Mouse (Mus musculus) lung, adult 2 months (tissue): Measurements from ENCODE around the gene Ofd1. TPM values are rescaled to one million over a fixed set of nuclear protein-coding genes. Genes with fewer than 3 reads are reported as not detected.

ENCODE experiments used
- DNase-seq: peaks from one replicate; pipeline ENCODE4 v3.0.0; 2022
- H3K4me1 ChIP-seq: fragments of 200-500 bp; 2 replicates; pipeline ENCODE4 v1.6.1; 2011; ENCODE audit warnings: low read length; ENCODE audit not compliant: control insufficient read depth, insufficient read depth
- H3K4me3 ChIP-seq: fragments of 200-500 bp; replicated peaks from 2 replicates; pipeline ENCODE3; 2011; ENCODE audit warnings: low read depth, mild to moderate bottlenecking, control low read depth, low read length; ENCODE audit errors: extremely low read depth
- CTCF ChIP-seq: fragments of 200-500 bp; IDR thresholded peaks from 2 replicates; pipeline ENCODE4 v1.5.1; 2011; ENCODE audit warnings: mild to moderate bottlenecking, low read length, control low read depth; ENCODE audit not compliant: insufficient read depth
- POLR2A ChIP-seq: fragments of 200-500 bp; IDR thresholded peaks from 2 replicates; pipeline ENCODE4 v1.6.1; 2011; ENCODE audit warnings: low read depth, mild to moderate bottlenecking, control low read depth, low read length, borderline replicate concordance; ENCODE audit errors: extremely low read depth
- WGBS: fragments of 180-500 bp; shearing (Covaris S2); methylation state at CpG from one replicate; pipeline ENCODE4 v1.1.7; 2018; 5-methylcytosine and 5-hydroxymethylcytosine counted together
- polyA plus RNA-seq: library from polyadenylated mRNA; depleted of rRNA; stranded (reverse); fragments of >200 nt; gene quantifications from 2 replicates; pipeline ENCODE4 v1.2.3, GENCODE M21; 2012

Ofd1 gene
- polyA plus RNA-seq, 1 experiment = 1.8 TPM

- 70% methylated on average over 9 of the region's 9 CpGs for WGBS
- Histone ChIP-seq H3K4me1 (no peaks in the 10 kb centered on the region), H3K4me3 (no peak overlapping the region)
- no peak for TF ChIP-seq POLR2A
- no peak for TF ChIP-seq CTCF
- no peak for DNase-seq
These were observed 63.7 kb downstream of the Ofd1 start for GRCm38 (mm10) chrX:166376681-166377328.

DNA sequence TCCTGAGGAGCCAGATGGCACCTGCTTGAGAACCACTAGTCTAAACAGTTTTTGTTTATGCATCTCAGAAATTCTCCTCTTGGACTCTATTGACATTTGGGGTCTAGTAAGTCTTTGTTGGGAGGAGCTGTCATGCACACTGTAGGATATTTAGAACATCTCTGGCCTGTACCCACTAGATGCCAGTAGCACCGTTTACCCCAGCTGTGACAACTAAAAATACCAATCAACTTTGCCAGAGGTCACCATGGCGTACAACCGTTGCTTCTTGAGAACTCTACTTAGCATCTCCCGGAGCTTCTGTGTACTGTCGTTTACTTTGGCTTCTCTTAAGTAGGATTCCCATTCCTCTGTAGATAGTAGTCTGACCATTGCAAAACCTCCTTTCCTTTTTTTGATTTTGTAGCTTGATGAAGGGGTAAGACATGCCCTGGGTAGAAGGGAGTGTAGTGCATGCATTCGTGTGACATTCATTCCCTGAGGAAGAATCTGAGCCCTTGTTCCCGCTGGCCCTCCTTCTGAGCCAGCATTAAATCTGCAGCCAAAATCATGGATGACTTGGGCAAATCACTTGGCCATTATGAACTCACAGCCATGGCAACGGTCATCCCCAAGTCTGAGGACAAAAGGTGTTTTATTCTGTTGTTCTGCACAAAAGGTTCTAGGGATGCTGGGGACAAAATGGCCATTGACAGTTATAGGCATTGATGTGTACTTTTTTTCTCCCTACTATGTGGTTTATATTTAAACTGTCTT, 74.9 kb downstream of the Ofd1 start:
- no peak for TF ChIP-seq CTCF
- TF ChIP-seq POLR2A = no peak
- Histone ChIP-seq H3K4me3 (no peak overlapping the region), H3K4me1 (no peaks in the 10 kb centered on the region)
- 77% methylated on average over 8 of the region's 8 CpGs for WGBS
- no peak for DNase-seq

- H3K4me1 ChIP-seq = no peaks in the 10 kb centered on the region
- TF ChIP-seq POLR2A = no peak
- TF ChIP-seq CTCF = no peak
- no peak overlapping the region for H3K4me3 ChIP-seq
- 72% methylated on average over 4 of the region's 4 CpGs for WGBS
- DNase-seq = no peak
These were observed 80.0 kb downstream of the Ofd1 start for GRCm38 (mm10) chrX:166360455-166360854.

DNA sequence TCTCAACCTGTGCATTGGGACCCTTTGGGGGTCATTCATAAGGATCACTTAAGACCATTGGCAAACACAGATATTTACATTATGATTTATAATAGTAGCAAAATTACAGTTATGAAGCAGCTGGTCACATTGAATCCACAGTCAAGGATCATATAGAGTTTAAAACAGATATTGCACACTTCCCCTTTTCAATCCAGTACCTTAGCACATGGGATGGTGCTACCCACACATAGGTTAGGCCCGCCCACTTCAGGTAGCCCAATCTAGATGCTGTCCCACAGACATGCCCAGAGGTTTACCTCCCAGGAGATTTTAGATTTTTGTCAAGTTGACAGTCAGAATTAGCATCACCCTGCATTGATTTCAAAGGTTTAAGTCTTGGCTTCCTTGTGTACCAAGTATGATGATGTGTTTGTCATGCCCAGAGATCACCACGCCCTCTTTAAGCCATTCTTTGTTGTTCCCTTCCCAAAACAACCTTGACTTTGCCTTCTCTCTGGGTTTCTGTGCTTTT, 80.5 kb downstream of the Ofd1 start:
- WGBS = 73% methylated on average over 2 of the region's 2 CpGs
- Histone ChIP-seq H3K4me1 (no peaks in the 10 kb centered on the region), H3K4me3 (no peak overlapping the region)
- no peak for TF ChIP-seq POLR2A
- no peak for TF ChIP-seq CTCF
- no peak for DNase-seq

GRCm38 (mm10) chrX:166358955-166359354, 81.5 kb downstream of the Ofd1 start:
- 65% methylated on average over 2 of the region's 2 CpGs for WGBS
- DNase-seq = no peak
- H3K4me1 ChIP-seq = no peaks in the 10 kb centered on the region
- H3K4me3 ChIP-seq = no peak overlapping the region
- TF ChIP-seq POLR2A (no peak), CTCF (no peak)

- TF ChIP-seq CTCF (no peak), POLR2A (no peak)
- H3K4me1 ChIP-seq = no peaks in the 10 kb centered on the region
- no peak for DNase-seq
- WGBS = 87% methylated on average over 3 of the region's 3 CpGs
- H3K4me3 ChIP-seq = no peak overlapping the region
These were observed 84.2 kb downstream of the Ofd1 start for GRCm38 (mm10) chrX:166356276-166356675.

DNA sequence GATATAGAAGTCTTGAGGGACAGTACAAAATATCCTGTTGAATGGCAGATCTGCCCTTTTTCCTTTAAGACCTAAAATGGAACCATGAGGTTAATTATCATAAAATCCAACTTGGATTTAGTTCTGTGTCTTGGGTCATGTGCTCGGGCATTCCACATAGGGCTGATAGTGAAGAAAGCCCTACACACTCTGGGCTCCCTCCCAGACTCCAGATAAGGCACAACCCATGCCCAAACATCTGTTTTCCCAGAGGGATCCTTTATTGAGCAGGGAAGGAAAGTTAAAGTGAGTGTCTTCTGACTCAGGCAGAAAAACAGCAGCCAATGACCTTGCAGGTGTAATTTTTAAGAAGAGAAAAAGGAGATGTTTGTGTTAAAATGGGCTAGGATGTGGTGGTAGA, 85.6 kb downstream of the Ofd1 start:
- H3K4me1 ChIP-seq = no peaks in the 10 kb centered on the region
- WGBS = 53% methylated on average over 1 of the region's 1 CpGs

GRCm38 (mm10) chrX:166353412-166353811, 87.1 kb downstream of the Ofd1 start:
- TF ChIP-seq CTCF (no peak), POLR2A (no peak)
- Histone ChIP-seq H3K4me1 (no peaks in the 10 kb centered on the region), H3K4me3 (no peak overlapping the region)
- WGBS = 60% methylated on average over 2 of the region's 2 CpGs
- DNase-seq = no peak

More for the DNA sequence above, 85.6 kb downstream of the Ofd1 start:
- DNase-seq = no peak
- H3K4me3 ChIP-seq = no peak overlapping the region
- TF ChIP-seq POLR2A = no peak
- no peak for TF ChIP-seq CTCF

- no peak for TF ChIP-seq POLR2A
- peak; percentile 61 for TF ChIP-seq CTCF
- no peak overlapping the region for H3K4me3 ChIP-seq
- 25% methylated on average over 6 of the region's 6 CpGs for WGBS
- H3K4me1 ChIP-seq = no peaks in the 10 kb centered on the region
- DNase-seq = peak; percentile 28
These were observed 88.7 kb downstream of the Ofd1 start for GRCm38 (mm10) chrX:166351790-166352189.
